ENCODE assay signal across 9 mouse cellular contexts in genomic region chr7:81455155-81455651, GRCm38 (mm10). TPM values are rescaled to one million over a fixed set of nuclear protein-coding genes. Genes with fewer than 3 reads are reported as not detected.
DNase-seq lines count a peak whose midpoint lies in the region; ATAC-seq lines count a peak whose summit lies in the region.
"Had no signal": no experiment of that assay in that cellular context is flagged by ENCODE, and none has a peak within 500 bp of the region (broad histone marks: within the 10 kb centered on the region; RNA-seq: fewer than 3 reads in every experiment).

Gene Cpeb1, minus strand, starts transcription at chr7:81455465.

- peak; percentile 79 for DNase-seq in adrenal gland, postnatal 10 days
- peak; percentile 70 for DNase-seq in embryo, embryonic 10 days (ENCODE audit: low spot score)
- peak; percentile 77 for DNase-seq in gastrocnemius, postnatal 25 days
- peak; percentile 77 to 80 for DNase-seq in left cerebral cortex, postnatal 36 days (ENCODE audit: low spot score in 2 of 2)
- peak; percentile 92 for DNase-seq in midbrain, embryonic 11.5 days (ENCODE audit: low spot score, missing footprints)
- DNase-seq in spleen, postnatal 10 days (ENCODE audit: low spot score in 2 of 2): no peak

- no peaks in the 10 kb centered on the region for H3K9me3 ChIP-seq in intestine, embryonic 16.5 days (ENCODE audit: control insufficient read depth, low read length)
- no peaks in the 10 kb centered on the region for H3K9me3 ChIP-seq in midbrain, embryonic 11.5 days (ENCODE audit: control insufficient read depth, low read length)
- H3K9me3 ChIP-seq in stomach, embryonic 15.5 days: no peaks in the 10 kb centered on the region

- 1% methylated on average over 28 of the region's 28 CpGs for WGBS in intestine, embryonic 16.5 days
- under 1% methylated on average over 28 of the region's 28 CpGs for WGBS in midbrain, embryonic 11.5 days
- under 1% methylated on average over 28 of the region's 28 CpGs for WGBS in stomach, embryonic 15.5 days

- H3K4me2 ChIP-seq in intestine, embryonic 16.5 days (ENCODE audit: low read depth, low read length): peak within 1 kb of the TSS; percentile 95
- H3K4me2 ChIP-seq in midbrain, embryonic 11.5 days: peak within 1 kb of the TSS; percentile 80
- peak within 1 kb of the TSS; percentile 93 for H3K4me2 ChIP-seq in stomach, embryonic 15.5 days

- peak within 1 kb of the TSS; percentile 59 for H3K4me3 ChIP-seq in intestine, embryonic 16.5 days (ENCODE audit: low read length)
- peak within 1 kb of the TSS; percentile 46 for H3K4me3 ChIP-seq in midbrain, embryonic 11.5 days (ENCODE audit: low read depth, low read length)
- peak within 1 kb of the TSS; percentile 52 for H3K4me3 ChIP-seq in stomach, embryonic 15.5 days (replicated peaks)
- H3K4me3 ChIP-seq: erythroblast, embryonic 14.5 days had no signal

- no peak within 1 kb of the TSS for H3K27ac ChIP-seq in intestine, embryonic 16.5 days (ENCODE audit: low read length)
- no peak within 1 kb of the TSS for H3K27ac ChIP-seq in midbrain, embryonic 11.5 days (ENCODE audit: low read depth, low read length)
- no peak within 1 kb of the TSS for H3K27ac ChIP-seq in stomach, embryonic 15.5 days

- no peaks in the 10 kb centered on the region for H3K36me3 ChIP-seq in intestine, embryonic 16.5 days (ENCODE audit: control insufficient read depth, insufficient read depth, low read length)
- no peaks in the 10 kb centered on the region for H3K36me3 ChIP-seq in midbrain, embryonic 11.5 days (ENCODE audit: control insufficient read depth, insufficient read depth, low read length)
- H3K36me3 ChIP-seq in stomach, embryonic 15.5 days: no peaks in the 10 kb centered on the region

- intact Hi-C loops in left cerebral cortex, postnatal 36 days (cut with DNase I): loop anchor here (2.0 kb wide), 2 partner anchors 68 to 116 kb away; partner anchors contain the start of gene Whamm

- peak; percentile 56; the same call in 1 of the 2 replicates for ATAC-seq in intestine, embryonic 16.5 days
- ATAC-seq in midbrain, embryonic 11.5 days (ENCODE audit: low FRiP score): peak; percentile 43; the same call in 1 of the 2 replicates
- no peak for ATAC-seq in stomach, embryonic 15.5 days (ENCODE audit: insufficient read depth, low FRiP score, low read depth)

- peaks cover 42% of the 10 kb centered on the region for H3K27me3 ChIP-seq in intestine, embryonic 16.5 days (replicated peaks; ENCODE audit: control insufficient read depth, insufficient read depth, low read length)
- peaks cover 48% of the 10 kb centered on the region for H3K27me3 ChIP-seq in midbrain, embryonic 11.5 days (ENCODE audit: control insufficient read depth, insufficient read depth, low read length)
- H3K27me3 ChIP-seq in stomach, embryonic 15.5 days (replicated peaks): peaks cover 71% of the 10 kb centered on the region

- peak within 1 kb of the TSS; percentile 40; the same call in 1 of the 2 replicates for H3K9ac ChIP-seq in intestine, embryonic 16.5 days (ENCODE audit: low read depth, low read length)
- peak within 1 kb of the TSS; percentile 40; the same call in 1 of the 2 replicates for H3K9ac ChIP-seq in midbrain, embryonic 11.5 days (ENCODE audit: low read length)
- no peak within 1 kb of the TSS for H3K9ac ChIP-seq in stomach, embryonic 15.5 days

- H3K4me1 ChIP-seq in intestine, embryonic 16.5 days (ENCODE audit: control insufficient read depth, insufficient read depth, low read length): peaks cover 8% of the 10 kb centered on the region
- peaks cover 22% of the 10 kb centered on the region for H3K4me1 ChIP-seq in midbrain, embryonic 11.5 days (ENCODE audit: control insufficient read depth, insufficient read depth, low read length)
- peaks cover 26% of the 10 kb centered on the region for H3K4me1 ChIP-seq in stomach, embryonic 15.5 days

RNA-seq across cellular contexts. Expression of gene Cpeb1, which starts in this region (rescaled TPM):
- 10 to 100 TPM in 1 of 2 experiments, 1 to 10 TPM in 1; 8.7 to 13.2 TPM for total RNA-seq in adrenal gland, postnatal 10 days (2021)
- total RNA-seq in gastrocnemius, postnatal 25 days (2021): 10 to 100 TPM; 14.4 to 17.2 TPM
- 0.81 and 0.92 TPM in 2 replicates for polyA plus RNA-seq in intestine, embryonic 16.5 days (2015; fragmentation: Nextera tagmentation; extraction: Ambion mirVana)
- total RNA-seq in left cerebral cortex, postnatal 36 days (2021): 10 to 100 TPM; 77.3 to 84.1 TPM
- 1.4 and 2.2 TPM in 2 replicates for polyA plus RNA-seq in midbrain, embryonic 11.5 days (2014; fragmentation: Nextera tagmentation; extraction: Ambion mirVana)
- 0.83 and 0.89 TPM in 2 replicates for polyA plus RNA-seq in stomach, embryonic 15.5 days (2015; fragmentation: Nextera tagmentation; extraction: Ambion mirVana)
- polyA plus RNA-seq: erythroblast, embryonic 14.5 days had no signal

Comparison
In these comparisons a context has a peak if more than half of its experiments do, and no peak if none do; other contexts are left out.
1. RNA of gene Cpeb1 (total RNA-seq): 77.3 to 84.1 TPM in left cerebral cortex, postnatal 36 days; 14.4 to 17.2 TPM in gastrocnemius, postnatal 25 days and 8.7 to 13.2 TPM in adrenal gland, postnatal 10 days; every median in the first group is over 4 times any median in the second.
2. Peak in ATAC-seq, H3K4me3 ChIP-seq, H3K9ac ChIP-seq and H3K4me2 ChIP-seq in intestine, embryonic 16.5 days; RNA of the gene not detected or under 1 TPM.
3. DNase-seq: peak in adrenal gland, postnatal 10 days (single experiment), embryo, embryonic 10 days (single experiment), gastrocnemius, postnatal 25 days (single experiment), left cerebral cortex, postnatal 36 days (2 of 2) and midbrain, embryonic 11.5 days (single experiment); none in spleen, postnatal 10 days (0 of 2).
4. Peak in every context shown above with its lines, with median percentiles within 50 percentile points of each other: H3K4me2 ChIP-seq and H3K4me3 ChIP-seq.